Mouse (Mus musculus): ENCODE data around the gene Ubxn2a. TPM values are rescaled to one million over a fixed set of nuclear protein-coding genes. Genes with fewer than 3 reads are reported as not detected.

Gene Ubxn2a
- polyA plus RNA-seq, 1 experiment from 2014 or later, result 27.7 TPM

DNA sequence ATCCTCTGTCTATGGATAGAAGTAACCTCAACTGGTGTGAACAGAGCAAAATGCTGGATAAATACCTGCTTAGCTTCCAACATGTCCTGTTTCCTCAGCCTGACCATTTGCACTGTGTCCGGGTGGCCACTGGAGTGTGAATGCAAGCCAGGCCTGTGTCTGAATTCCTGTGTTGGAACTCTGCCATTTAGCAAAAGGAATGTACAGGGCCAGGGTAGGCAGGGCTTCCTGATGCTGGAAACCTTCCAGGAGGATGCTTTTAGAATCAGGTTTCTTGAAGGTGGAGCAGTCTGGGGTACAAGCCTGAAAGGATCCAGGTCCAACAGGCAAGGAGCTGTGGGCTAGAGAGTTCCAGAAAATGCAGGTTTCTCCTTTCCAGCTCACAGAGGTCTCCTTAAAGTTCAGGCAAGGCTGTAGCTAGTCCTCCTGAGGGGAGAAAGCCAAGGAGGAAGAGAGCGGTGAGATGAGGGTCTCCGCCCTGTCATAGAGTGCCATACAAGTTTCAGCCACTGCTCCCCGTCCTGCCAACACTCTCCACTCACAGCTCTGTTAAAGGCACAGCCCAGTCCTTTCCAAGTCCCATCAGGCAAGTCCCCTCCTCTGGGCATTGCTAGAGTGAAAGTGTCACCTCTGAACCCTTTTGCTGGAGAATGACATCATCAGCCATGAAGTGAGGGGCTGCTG, 43.7 kb downstream of the Ubxn2a start:
- ChIA-PET POLR2A (interaction anchor here (1.1 kb wide), 1 partner anchor 54 kb away, joined by 3 read pairs; the partner anchor contains the start of gene Atad2b), CTCF (interaction anchor here (0.8 to 2.2 kb wide), 4 partner anchors 10 to 29 kb away, joined by 3 to 8 read pairs (median 6); partner anchors contain the start of gene Mfsd2b)
- in situ Hi-C loops (cut with MboI; ENCODE audit: low pct_unique_long_range_greater_than_20kb), result no loop called here
- no peak for TF ChIP-seq CTCF (IDR thresholded peaks at IDR 0.05)
- no peak for DNase-seq (ENCODE audit: low read depth, low spot score)
- ATAC-seq, result peak; percentile 74
- no peaks in the 10 kb centered on the region for H3K27me3 ChIP-seq

DNA sequence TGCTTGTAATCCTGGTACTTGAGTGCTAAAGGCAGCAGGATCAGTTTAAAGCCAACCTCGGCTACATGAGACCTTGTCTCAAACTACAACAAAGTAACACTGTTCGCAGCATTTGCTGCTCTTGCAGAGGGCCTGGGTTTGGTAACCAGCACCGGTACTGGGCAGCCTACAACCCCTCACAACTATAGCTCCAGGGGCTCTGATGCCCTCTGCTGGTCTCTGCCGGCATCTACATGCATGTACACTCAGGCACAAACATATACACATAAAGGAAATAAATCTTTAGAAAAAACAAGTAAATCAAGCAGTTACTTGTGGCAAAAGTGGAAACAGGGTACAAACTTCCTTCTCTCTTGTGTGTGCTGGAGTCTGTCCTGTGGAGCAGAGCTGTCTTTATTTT, 44.8 kb downstream of the Ubxn2a start:
- DNase-seq (ENCODE audit: low read depth, low spot score), result no peak
- ChIA-PET CTCF (interaction anchor here (1.5 to 2.3 kb wide), 4 partner anchors 8 to 42 kb away, joined by 3 to 8 read pairs (median 7); partner anchors contain the start of gene Mfsd2b), POLR2A (interaction anchor here (1.1 kb wide), 1 partner anchor 55 kb away, joined by 3 read pairs; the partner anchor contains the start of gene Atad2b)
- no peak for ATAC-seq
- no peaks in the 10 kb centered on the region for H3K27me3 ChIP-seq
- TF ChIP-seq CTCF (IDR thresholded peaks at IDR 0.05), result no peak
- in situ Hi-C loops (cut with MboI; ENCODE audit: low pct_unique_long_range_greater_than_20kb), result no loop called here

- ATAC-seq, result no peak
- CTCF ChIA-PET, result no interaction called here
- TF ChIP-seq CTCF (IDR thresholded peaks at IDR 0.05), result no peak
- POLR2A ChIA-PET, result no interaction called here
- DNase-seq (ENCODE audit: low read depth, low spot score), result no peak
- H3K27me3 ChIP-seq, result no peaks in the 10 kb centered on the region
- in situ Hi-C loops (cut with MboI; ENCODE audit: low pct_unique_long_range_greater_than_20kb), result no loop called here
Measured at GRCm38 (mm10) chr12:4859241-4859914, 48.1 kb downstream of the Ubxn2a start.

GRCm38 (mm10) chr12:4856834-4857233, 50.7 kb downstream of the Ubxn2a start:
- TF ChIP-seq CTCF (IDR thresholded peaks at IDR 0.05), result peak; percentile 30
- H3K27me3 ChIP-seq, result no peaks in the 10 kb centered on the region
- in situ Hi-C loops (cut with MboI; ENCODE audit: low pct_unique_long_range_greater_than_20kb), result no loop called here
- ATAC-seq, result no peak
- POLR2A ChIA-PET, result no interaction called here
- CTCF ChIA-PET, result no interaction called here
- DNase-seq (ENCODE audit: low read depth, low spot score), result no peak

DNA sequence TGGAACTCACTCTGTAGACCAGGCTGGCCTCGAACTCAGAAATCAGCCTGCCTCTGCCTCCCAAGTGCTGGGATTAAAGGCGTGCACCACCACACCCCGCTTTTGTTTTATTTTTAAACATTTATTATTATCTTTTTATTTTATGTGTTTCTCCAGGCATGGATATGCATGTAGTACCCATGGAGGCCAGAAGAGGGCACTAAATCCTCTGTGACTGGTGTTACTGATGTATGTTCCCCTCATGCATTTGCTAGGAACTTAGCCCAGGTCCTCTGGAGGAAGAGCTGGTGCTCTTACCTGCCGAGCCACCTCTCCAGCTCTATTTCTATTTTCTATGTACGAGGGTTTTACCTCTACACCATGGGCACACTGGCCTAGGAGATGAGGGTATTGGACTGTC, 51.3 kb downstream of the Ubxn2a start:
- in situ Hi-C loops (cut with MboI; ENCODE audit: low pct_unique_long_range_greater_than_20kb), result no loop called here
- ATAC-seq (no peak), DNase-seq (ENCODE audit: low read depth, low spot score) (no peak)
- peak; percentile 63 for TF ChIP-seq CTCF (IDR thresholded peaks at IDR 0.05)
- POLR2A ChIA-PET, result no interaction called here
- H3K27me3 ChIP-seq, result no peaks in the 10 kb centered on the region
- CTCF ChIA-PET, result interaction anchor here (1.8 kb wide), 1 partner anchor 12 kb away, joined by 6 read pairs; the partner anchor contains the start of gene Wdcp

GRCm38 (mm10) chr12:4843741-4844140, 63.8 kb downstream of the Ubxn2a start:
- POLR2A ChIA-PET, result no interaction called here
- ATAC-seq (no peak), DNase-seq (ENCODE audit: low read depth, low spot score) (peak; percentile 25)
- CTCF ChIA-PET, result interaction anchor here (2.5 kb wide), 1 partner anchor 12 kb away, joined by 6 read pairs; no protein-coding TSS in a partner anchor
- no peaks in the 10 kb centered on the region for H3K27me3 ChIP-seq
- no peak for TF ChIP-seq CTCF (IDR thresholded peaks at IDR 0.05)
- in situ Hi-C loops (cut with MboI; ENCODE audit: low pct_unique_long_range_greater_than_20kb), result no loop called here

GRCm38 (mm10) chr12:4842890-4843597, 64.5 kb downstream of the Ubxn2a start, which contains the start of gene Wdcp:
Wdcp (plus strand) TSS chr12:4843303.
- H3K27me3 ChIP-seq, result no peaks in the 10 kb centered on the region
- in situ Hi-C loops (cut with MboI; ENCODE audit: low pct_unique_long_range_greater_than_20kb), result no loop called here
- DNase-seq (ENCODE audit: low read depth, low spot score), result peak; percentile 72
- TF ChIP-seq CTCF (IDR thresholded peaks at IDR 0.05), result no peak
- POLR2A ChIA-PET, result no interaction called here
- peak; percentile 98 for ATAC-seq
- CTCF ChIA-PET, result interaction anchor here (2.5 kb wide), 1 partner anchor 12 kb away, joined by 6 read pairs; no protein-coding TSS in a partner anchor

DNA sequence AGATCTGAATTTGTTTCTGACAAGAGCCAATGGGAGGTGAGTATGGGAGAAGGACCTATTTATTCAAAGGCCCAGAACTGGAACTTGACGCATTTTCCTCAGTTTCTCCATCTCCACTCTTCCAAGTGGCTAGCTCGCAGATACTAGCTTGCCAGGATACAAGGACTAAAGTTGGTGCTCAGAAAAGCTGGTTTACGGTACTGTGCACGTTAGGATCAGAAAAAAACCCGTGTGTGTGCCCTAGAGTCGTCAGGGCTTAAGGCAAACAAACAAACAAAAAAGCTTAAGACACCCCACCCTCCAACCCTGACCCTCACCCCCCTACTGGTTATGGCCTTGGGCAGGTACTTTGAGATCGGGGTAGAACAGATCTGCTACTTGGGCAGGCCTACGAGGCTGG, 65.0 kb downstream of the Ubxn2a start:
- H3K27me3 ChIP-seq, result no peaks in the 10 kb centered on the region
- DNase-seq (ENCODE audit: low read depth, low spot score), result no peak
- ChIA-PET POLR2A (interaction anchor here (0.6 kb wide), 1 partner anchor 86 kb away, joined by 3 read pairs; no protein-coding TSS in a partner anchor), CTCF (no interaction called here)
- no peak for TF ChIP-seq CTCF (IDR thresholded peaks at IDR 0.05)
- in situ Hi-C loops (cut with MboI; ENCODE audit: low pct_unique_long_range_greater_than_20kb), result no loop called here
- ATAC-seq, result no peak

- TF ChIP-seq CTCF (IDR thresholded peaks at IDR 0.05), result no peak
- no peak for DNase-seq (ENCODE audit: low read depth, low spot score)
- ChIA-PET POLR2A (no interaction called here), CTCF (no interaction called here)
- in situ Hi-C loops (cut with MboI; ENCODE audit: low pct_unique_long_range_greater_than_20kb), result no loop called here
- ATAC-seq, result peak; percentile 42
- H3K27me3 ChIP-seq, result no peaks in the 10 kb centered on the region
Measured at GRCm38 (mm10) chr12:4841392-4841887, 66.1 kb downstream of the Ubxn2a start, which contains the start of gene Fkbp1b. Fkbp1b (minus strand) TSS chr12:4841591.

- in situ Hi-C loops (cut with MboI; ENCODE audit: low pct_unique_long_range_greater_than_20kb), result no loop called here
- ChIA-PET CTCF (interaction anchor here (1.2 kb wide), 1 partner anchor 71 kb away, joined by 3 read pairs; the partner anchor contains the start of gene Fam228b), POLR2A (no interaction called here)
- no peaks in the 10 kb centered on the region for H3K27me3 ChIP-seq
- no peak for ATAC-seq
- TF ChIP-seq CTCF (IDR thresholded peaks at IDR 0.05), result no peak
- no peak for DNase-seq (ENCODE audit: low read depth, low spot score)
Measured at GRCm38 (mm10) chr12:4840741-4841140, 66.8 kb downstream of the Ubxn2a start.
